Mouse (Mus musculus) kidney, adult 9 months (tissue): Measurements from ENCODE around the gene Kcnq1.
A peak's percentile ranks its signal among the peaks of the same experiment; 100 is the strongest.

ENCODE experiments used
- DNase-seq: peaks from one replicate; pipeline ENCODE4 v3.0.0; 2022

Kcnq1 gene

GRCm38 (mm10) chr7:143106062-143106461, at the start of gene Kcnq1:
Kcnq1 (plus strand) TSS chr7:143106362.
- DNase-seq, result no peak

GRCm38 (mm10) chr7:143057023-143057422, 49.1 kb upstream of the Kcnq1 start:
- no peak for DNase-seq

- DNase-seq, result no peak
These were observed 48.4 kb upstream of the Kcnq1 start for GRCm38 (mm10) chr7:143057667-143058220.

- peak; percentile 69 for DNase-seq
These were observed 47.9 kb upstream of the Kcnq1 start for GRCm38 (mm10) chr7:143058221-143058697.

GRCm38 (mm10) chr7:143059202-143059870, 46.8 kb upstream of the Kcnq1 start:
- no peak for DNase-seq

- DNase-seq, result no peak
These were observed 43.5 kb upstream of the Kcnq1 start for GRCm38 (mm10) chr7:143062704-143063103.

- DNase-seq, result no peak
These were observed 41.9 kb upstream of the Kcnq1 start for GRCm38 (mm10) chr7:143064226-143064625.

GRCm38 (mm10) chr7:143065692-143066091, 40.5 kb upstream of the Kcnq1 start:
- DNase-seq, result no peak

GRCm38 (mm10) chr7:143067469-143067868, 38.7 kb upstream of the Kcnq1 start:
- no peak for DNase-seq

- DNase-seq, result no peak
These were observed 38.3 kb upstream of the Kcnq1 start for GRCm38 (mm10) chr7:143067897-143068296.

- peak; percentile 72 for DNase-seq
These were observed 37.8 kb upstream of the Kcnq1 start for GRCm38 (mm10) chr7:143068316-143068881.

- peak; percentile 99 for DNase-seq
These were observed 37.1 kb upstream of the Kcnq1 start, which contains the start of gene Tssc4 for GRCm38 (mm10) chr7:143068882-143069591. Tssc4 (plus strand) TSS chr7:143069249.

- no peak for DNase-seq
These were observed 36.3 kb upstream of the Kcnq1 start for GRCm38 (mm10) chr7:143069751-143070400.

- no peak for DNase-seq
These were observed 35.6 kb upstream of the Kcnq1 start for GRCm38 (mm10) chr7:143070506-143071070.

- DNase-seq, result no peak
These were observed 33.6 kb upstream of the Kcnq1 start for GRCm38 (mm10) chr7:143072605-143073004.

GRCm38 (mm10) chr7:143073086-143073485, 33.1 kb upstream of the Kcnq1 start:
- DNase-seq, result peak; percentile 51

GRCm38 (mm10) chr7:143075394-143075793, 30.8 kb upstream of the Kcnq1 start:
- no peak for DNase-seq

GRCm38 (mm10) chr7:143077351-143077750, 28.8 kb upstream of the Kcnq1 start:
- no peak for DNase-seq

GRCm38 (mm10) chr7:143082024-143082423, 24.1 kb upstream of the Kcnq1 start:
- no peak for DNase-seq

GRCm38 (mm10) chr7:143083708-143084107, 22.5 kb upstream of the Kcnq1 start:
- no peak for DNase-seq

GRCm38 (mm10) chr7:143086366-143086765, 19.8 kb upstream of the Kcnq1 start:
- DNase-seq, result peak; percentile 74

- peak; percentile 59 for DNase-seq
These were observed 19.0 kb upstream of the Kcnq1 start for GRCm38 (mm10) chr7:143087070-143087579.
